Mouse (Mus musculus): ENCODE data around the gene Crispld2. TPM values are rescaled to one million over a fixed set of nuclear protein-coding genes. Genes with fewer than 3 reads are reported as not detected.

Gene Crispld2
- polyA plus RNA-seq, 1 experiment from 2014 or later: 1.3 TPM

DNA sequence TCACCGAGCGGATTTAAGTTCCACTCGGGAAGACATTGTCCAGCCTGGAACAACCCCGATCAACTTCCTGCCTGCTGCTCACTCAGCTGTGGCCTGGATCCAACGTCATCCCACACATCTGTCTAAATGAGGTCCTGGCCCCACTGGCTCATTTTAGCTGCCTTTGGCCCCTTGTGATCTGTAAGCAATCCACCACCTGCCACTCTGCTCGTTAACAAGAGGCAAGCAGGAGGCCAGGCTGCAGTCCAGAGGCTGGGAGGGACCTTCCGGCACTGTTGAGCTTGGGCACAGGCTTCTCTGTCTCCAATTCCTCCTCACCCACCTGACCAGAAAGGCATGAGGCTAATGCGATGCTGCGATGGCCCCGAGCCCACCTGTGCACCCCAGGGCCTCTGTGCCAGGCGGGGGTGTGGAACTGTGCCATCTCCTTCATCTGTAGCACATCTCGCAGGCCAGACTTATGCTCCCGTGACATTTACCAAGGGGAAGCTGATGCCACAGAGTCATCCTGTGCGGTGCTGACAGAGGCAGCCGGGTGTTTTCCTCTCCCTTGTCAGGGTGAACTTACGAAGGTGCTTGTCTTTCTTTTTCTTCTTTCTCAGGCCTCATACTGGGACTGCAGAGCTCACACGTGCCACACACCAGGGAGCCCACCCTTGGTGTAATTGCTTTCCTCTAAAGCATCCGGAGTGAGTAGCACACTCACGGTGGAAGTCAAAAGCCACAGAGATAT, 75.9 kb downstream of the Crispld2 start:
- Histone ChIP-seq H3K36me3 (replicated peaks) (no peaks in the 10 kb centered on the region), H3K27me3 (no peaks in the 10 kb centered on the region; the same call in 1 of the 2 replicates), H3K4me2 (no peak overlapping the region), H3K4me3 (replicated peaks) (no peak overlapping the region), H3K4me1 (replicated peaks) (no peaks in the 10 kb centered on the region), H3K9me3 (replicated peaks) (no peaks in the 10 kb centered on the region), H3K27ac (replicated peaks) (no peak overlapping the region), H3K9ac (no peak overlapping the region)
- WGBS (ENCODE audit: insufficient replicate concordance): 47% methylated on average over 19 of the region's 19 CpGs
- ATAC-seq (ENCODE audit: insufficient read depth): no peak

DNA sequence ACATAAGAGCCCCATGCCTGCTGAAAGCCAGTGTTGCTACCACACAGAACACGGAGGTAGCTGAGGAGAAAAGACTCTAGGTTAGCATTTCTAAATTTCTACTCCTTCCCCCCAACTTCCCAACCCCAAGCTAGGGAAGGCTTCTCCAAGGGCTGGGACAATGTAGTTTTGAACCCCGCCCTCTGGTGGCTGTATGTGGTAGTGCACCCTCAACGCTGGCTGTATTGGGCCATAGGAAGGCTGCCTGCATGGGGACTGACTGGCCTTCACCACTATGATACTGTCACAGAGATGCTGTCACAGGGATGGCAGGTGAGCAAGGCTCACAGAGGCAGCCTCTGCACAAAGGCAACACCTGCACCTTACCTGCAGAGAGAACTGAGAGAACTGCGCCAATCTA, 79.4 kb downstream of the Crispld2 start:
- Histone ChIP-seq H3K27me3 (peaks cover 6% of the 10 kb centered on the region; the same call in 1 of the 2 replicates), H3K4me1 (replicated peaks) (no peaks in the 10 kb centered on the region), H3K9ac (no peak overlapping the region), H3K9me3 (replicated peaks) (no peaks in the 10 kb centered on the region), H3K36me3 (replicated peaks) (no peaks in the 10 kb centered on the region), H3K4me2 (no peak overlapping the region), H3K27ac (replicated peaks) (no peak overlapping the region), H3K4me3 (replicated peaks) (no peak overlapping the region)
- no peak for ATAC-seq (ENCODE audit: insufficient read depth)
- 25% methylated on average over 4 of the region's 4 CpGs for WGBS (ENCODE audit: insufficient replicate concordance)

DNA sequence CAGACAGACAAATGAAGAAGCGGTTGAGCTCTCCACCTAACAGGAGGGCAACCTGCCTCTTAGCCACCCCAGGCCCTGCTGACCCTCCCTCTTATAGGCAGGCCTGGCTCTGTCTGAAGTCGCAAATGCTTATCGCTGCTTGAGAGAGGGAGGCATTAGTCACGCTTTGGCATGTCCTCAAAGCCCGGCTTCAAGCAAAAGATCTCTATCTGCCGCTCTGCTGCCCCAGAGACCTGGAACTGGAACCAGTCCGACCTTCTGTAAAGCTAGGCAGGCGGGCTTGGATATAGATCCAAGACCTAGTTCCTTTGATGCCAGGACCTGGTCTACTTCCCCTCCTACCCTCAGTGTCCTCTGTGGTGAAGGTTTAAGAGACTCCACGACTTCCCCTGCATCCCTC, 80.0 kb downstream of the Crispld2 start:
- Histone ChIP-seq H3K4me2 (no peak overlapping the region), H3K27me3 (peaks cover 6% of the 10 kb centered on the region; the same call in 1 of the 2 replicates), H3K4me1 (replicated peaks) (no peaks in the 10 kb centered on the region), H3K36me3 (replicated peaks) (no peaks in the 10 kb centered on the region), H3K9me3 (replicated peaks) (no peaks in the 10 kb centered on the region), H3K27ac (replicated peaks) (no peak overlapping the region), H3K9ac (no peak overlapping the region), H3K4me3 (replicated peaks) (no peak overlapping the region)
- ATAC-seq (ENCODE audit: insufficient read depth): no peak
- WGBS (ENCODE audit: insufficient replicate concordance): 61% methylated on average over 9 of the region's 9 CpGs

DNA sequence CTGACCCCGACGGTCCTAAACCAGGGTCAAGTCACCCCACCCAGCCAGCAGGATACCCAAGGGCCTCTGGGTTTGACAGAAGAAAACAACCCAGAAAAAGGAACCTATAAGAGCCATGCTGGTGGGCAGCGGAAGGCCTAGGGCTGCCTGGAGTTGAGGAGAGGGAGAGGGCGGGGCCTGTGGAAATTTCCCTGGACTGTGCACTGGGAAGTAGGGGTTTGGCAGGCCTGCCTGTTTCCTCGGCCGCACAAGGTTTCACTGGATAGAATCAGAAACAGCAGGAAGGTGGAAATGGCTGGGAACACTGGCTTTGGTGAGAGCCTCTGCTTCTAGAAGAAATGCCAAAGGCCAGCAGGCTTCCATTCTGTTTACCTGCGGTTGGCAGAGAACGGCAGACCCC, 80.6 kb downstream of the Crispld2 start:
- no peak overlapping the region for H3K27ac ChIP-seq (replicated peaks)
- H3K36me3 ChIP-seq (replicated peaks): no peaks in the 10 kb centered on the region
- WGBS (ENCODE audit: insufficient replicate concordance): 69% methylated on average over 8 of the region's 8 CpGs
- no peaks in the 10 kb centered on the region for H3K4me1 ChIP-seq (replicated peaks)
- H3K9ac ChIP-seq: no peak overlapping the region
- H3K4me2 ChIP-seq: no peak overlapping the region
- H3K27me3 ChIP-seq: peaks cover 6% of the 10 kb centered on the region; the same call in 1 of the 2 replicates
- ATAC-seq (ENCODE audit: insufficient read depth): no peak
- no peaks in the 10 kb centered on the region for H3K9me3 ChIP-seq (replicated peaks)
- H3K4me3 ChIP-seq (replicated peaks): no peak overlapping the region

DNA sequence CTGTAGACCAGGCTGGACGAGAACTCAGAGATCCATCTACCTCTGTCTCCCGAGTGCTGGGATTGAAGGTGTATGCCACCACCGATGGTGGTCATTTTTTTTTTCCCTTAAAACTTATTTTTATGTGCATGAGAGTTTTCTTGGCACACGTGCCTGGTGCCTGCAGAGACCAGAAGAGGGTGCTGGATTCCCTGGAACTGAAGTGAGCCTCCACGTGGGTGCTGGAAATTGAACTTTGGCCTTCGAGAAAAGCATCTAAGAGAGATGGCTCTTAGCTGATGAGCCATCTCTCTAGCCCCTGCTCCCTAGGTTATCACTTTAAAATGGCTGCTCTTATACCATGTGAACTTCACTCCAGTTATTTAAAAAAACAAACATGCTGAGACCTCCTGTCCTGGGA, 82.3 kb downstream of the Crispld2 start:
- Histone ChIP-seq H3K4me2 (no peak overlapping the region), H3K27me3 (peaks cover 6% of the 10 kb centered on the region; the same call in 1 of the 2 replicates), H3K36me3 (replicated peaks) (no peaks in the 10 kb centered on the region), H3K9me3 (replicated peaks) (no peaks in the 10 kb centered on the region), H3K4me3 (replicated peaks) (no peak overlapping the region), H3K4me1 (replicated peaks) (no peaks in the 10 kb centered on the region), H3K27ac (replicated peaks) (no peak overlapping the region), H3K9ac (no peak overlapping the region)
- ATAC-seq (ENCODE audit: insufficient read depth): no peak
- WGBS (ENCODE audit: insufficient replicate concordance): 56% methylated on average over 6 of the region's 6 CpGs

DNA sequence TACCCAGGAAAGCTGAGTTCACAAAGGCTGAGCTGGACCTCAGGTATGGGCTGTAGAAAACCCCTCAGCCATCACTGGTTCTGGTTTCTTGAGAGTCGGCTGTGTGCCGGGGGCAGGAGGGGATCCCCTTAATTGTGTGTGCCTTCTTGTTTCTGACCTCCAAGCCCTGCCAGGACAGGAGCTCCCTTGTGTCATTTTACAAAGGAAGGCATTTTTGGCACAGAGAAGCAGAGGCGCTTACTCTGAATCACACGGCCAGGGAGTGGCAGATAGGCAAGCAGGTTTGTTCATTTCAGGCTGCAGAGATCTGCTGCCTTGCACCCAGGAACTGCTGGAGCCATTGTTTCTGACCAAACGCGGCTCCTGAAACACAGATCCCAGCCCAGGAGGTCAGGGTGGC, 83.1 kb downstream of the Crispld2 start:
- Histone ChIP-seq H3K9ac (no peak overlapping the region), H3K4me3 (replicated peaks) (no peak overlapping the region), H3K9me3 (replicated peaks) (no peaks in the 10 kb centered on the region), H3K36me3 (replicated peaks) (no peaks in the 10 kb centered on the region), H3K27ac (replicated peaks) (no peak overlapping the region), H3K4me2 (no peak overlapping the region), H3K27me3 (peaks cover 6% of the 10 kb centered on the region; the same call in 1 of the 2 replicates), H3K4me1 (replicated peaks) (no peaks in the 10 kb centered on the region)
- ATAC-seq (ENCODE audit: insufficient read depth): no peak
- 54% methylated on average over 6 of the region's 6 CpGs for WGBS (ENCODE audit: insufficient replicate concordance)

DNA sequence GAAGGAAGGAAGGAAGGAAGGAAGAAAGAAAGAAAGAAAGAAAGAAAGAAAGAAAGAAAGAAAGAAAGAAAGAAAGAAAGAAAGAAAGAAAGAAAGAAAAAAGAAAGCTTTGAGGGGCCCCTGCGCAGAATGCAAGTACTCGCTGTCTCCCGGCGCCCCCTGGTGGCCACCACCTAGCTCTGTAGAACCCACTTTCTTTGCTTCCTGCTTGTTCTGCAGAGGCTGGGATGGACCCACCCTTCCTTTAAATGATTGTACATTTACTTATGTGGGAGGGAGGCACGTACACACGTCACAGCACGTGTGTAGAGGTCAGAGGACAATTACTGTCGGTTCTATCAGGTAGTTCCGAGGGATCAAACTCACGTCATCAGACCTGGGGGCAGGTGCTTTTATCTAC, 85.8 kb downstream of the Crispld2 start:
- Histone ChIP-seq H3K27ac (replicated peaks) (no peak overlapping the region), H3K9me3 (replicated peaks) (no peaks in the 10 kb centered on the region), H3K4me1 (replicated peaks) (no peaks in the 10 kb centered on the region), H3K4me2 (no peak overlapping the region), H3K27me3 (peaks cover 6% of the 10 kb centered on the region; the same call in 1 of the 2 replicates), H3K36me3 (replicated peaks) (peaks cover 22% of the 10 kb centered on the region), H3K4me3 (replicated peaks) (no peak overlapping the region), H3K9ac (no peak overlapping the region)
- ATAC-seq (ENCODE audit: insufficient read depth): no peak
- 12% methylated on average over 10 of the region's 10 CpGs for WGBS (ENCODE audit: insufficient replicate concordance)

DNA sequence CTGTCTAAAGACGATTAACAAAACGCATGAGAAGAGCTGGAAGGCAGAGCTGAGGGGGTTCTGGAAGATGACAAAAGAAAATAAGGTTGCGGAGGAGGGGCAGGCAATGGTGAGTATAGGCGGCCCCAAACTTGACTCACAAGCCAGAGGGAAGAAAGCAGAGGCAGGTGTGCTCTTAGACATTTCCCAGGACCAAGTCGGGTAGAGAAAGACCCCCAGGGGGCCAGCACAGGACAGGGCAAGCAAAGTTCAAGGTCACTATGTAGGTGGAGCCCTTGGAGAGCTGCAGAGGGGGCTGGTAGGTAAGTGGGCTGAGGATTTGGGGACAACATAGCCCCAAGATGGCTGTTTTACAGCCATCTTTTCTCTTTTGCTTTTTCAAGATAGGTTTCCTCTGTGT, 87.1 kb downstream of the Crispld2 start:
- Histone ChIP-seq H3K9me3 (replicated peaks) (no peaks in the 10 kb centered on the region), H3K4me3 (replicated peaks) (no peak overlapping the region), H3K4me1 (replicated peaks) (no peaks in the 10 kb centered on the region), H3K36me3 (replicated peaks) (peaks cover 30% of the 10 kb centered on the region), H3K27me3 (peaks cover 6% of the 10 kb centered on the region; the same call in 1 of the 2 replicates), H3K27ac (replicated peaks) (no peak overlapping the region), H3K9ac (no peak overlapping the region), H3K4me2 (no peak overlapping the region)
- ATAC-seq (ENCODE audit: insufficient read depth): no peak
- WGBS (ENCODE audit: insufficient replicate concordance): 56% methylated on average over 5 of the region's 5 CpGs

DNA sequence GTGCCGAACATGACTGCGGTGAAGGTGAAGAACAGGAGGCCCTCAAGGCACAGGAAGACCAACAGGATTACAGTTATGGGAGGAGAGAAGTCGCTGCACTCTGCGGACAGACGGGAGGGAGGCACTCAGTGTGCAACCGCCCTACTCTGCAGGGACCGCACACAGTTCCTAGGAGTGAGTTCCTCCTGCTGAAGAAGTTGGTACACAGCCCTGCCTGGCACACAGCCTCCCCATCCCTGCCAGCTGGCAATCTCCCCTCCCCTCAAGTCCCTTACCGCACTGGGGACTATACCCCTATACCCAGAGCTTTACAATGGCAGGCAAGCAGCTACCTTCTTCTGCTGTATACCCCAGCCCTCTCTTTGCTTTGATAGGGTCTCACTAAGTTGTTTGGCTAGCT, 91.0 kb downstream of the Crispld2 start:
- Histone ChIP-seq H3K4me1 (replicated peaks) (no peaks in the 10 kb centered on the region), H3K9ac (no peak overlapping the region), H3K27ac (replicated peaks) (no peak overlapping the region), H3K36me3 (replicated peaks) (peaks cover 66% of the 10 kb centered on the region), H3K9me3 (replicated peaks) (no peaks in the 10 kb centered on the region), H3K4me3 (replicated peaks) (no peak overlapping the region), H3K27me3 (no peaks in the 10 kb centered on the region), H3K4me2 (no peak overlapping the region)
- WGBS (ENCODE audit: insufficient replicate concordance): 85% methylated on average over 8 of the region's 8 CpGs
- no peak for ATAC-seq (ENCODE audit: insufficient read depth)

DNA sequence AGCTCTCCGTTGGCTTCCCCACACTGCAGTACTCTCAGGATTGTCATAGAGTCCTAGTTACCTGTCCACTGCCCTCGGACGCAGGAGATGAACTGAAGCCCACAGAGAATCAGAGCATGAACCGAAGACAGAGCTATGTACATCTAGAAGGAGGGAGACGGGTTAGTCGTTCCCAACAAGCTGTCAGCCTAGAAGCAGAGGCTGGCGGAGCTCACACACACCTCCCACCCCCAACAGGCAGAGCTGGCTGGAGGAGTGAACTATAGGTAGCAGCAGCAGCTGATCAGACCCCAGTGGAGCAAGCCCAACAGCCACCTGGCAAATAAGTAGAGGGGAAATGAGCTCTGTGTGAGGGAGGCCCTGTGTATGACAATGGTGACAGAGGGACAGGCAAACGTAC, 92.5 kb downstream of the Crispld2 start:
- no peak overlapping the region for H3K9ac ChIP-seq
- 75% methylated on average over 8 of the region's 8 CpGs for WGBS (ENCODE audit: insufficient replicate concordance)
- no peaks in the 10 kb centered on the region for H3K9me3 ChIP-seq (replicated peaks)
- H3K4me2 ChIP-seq: no peak overlapping the region
- H3K4me1 ChIP-seq (replicated peaks): no peaks in the 10 kb centered on the region
- H3K4me3 ChIP-seq (replicated peaks): no peak overlapping the region
- H3K27me3 ChIP-seq: no peaks in the 10 kb centered on the region
- peaks cover 69% of the 10 kb centered on the region for H3K36me3 ChIP-seq (replicated peaks)
- H3K27ac ChIP-seq (replicated peaks): no peak overlapping the region
- ATAC-seq (ENCODE audit: insufficient read depth): no peak

DNA sequence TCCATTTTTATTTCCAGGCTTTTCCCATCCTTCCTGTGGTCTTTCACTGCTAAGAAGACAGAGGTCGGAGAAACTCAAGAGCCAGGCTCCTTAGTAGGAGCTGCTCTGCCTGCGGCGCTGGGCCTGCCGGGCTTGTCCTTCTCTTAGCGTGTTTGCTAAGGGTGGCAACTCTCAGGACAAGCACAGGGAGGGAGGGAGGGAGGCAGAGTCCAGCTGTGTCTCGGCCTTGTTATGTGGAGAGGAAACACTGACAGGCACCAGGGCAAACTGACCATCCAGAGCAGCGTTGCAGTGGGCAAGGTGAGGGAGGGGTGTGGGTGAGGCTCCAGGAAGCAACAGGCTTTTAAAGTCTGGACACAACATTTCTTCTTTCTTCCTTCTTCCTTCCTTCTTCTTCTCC, 97.3 kb downstream of the Crispld2 start:
- Histone ChIP-seq H3K36me3 (replicated peaks) (peaks cover 76% of the 10 kb centered on the region), H3K9ac (no peak overlapping the region), H3K4me3 (replicated peaks) (no peak overlapping the region), H3K9me3 (replicated peaks) (no peaks in the 10 kb centered on the region), H3K4me2 (no peak overlapping the region), H3K4me1 (replicated peaks) (peaks cover 3% of the 10 kb centered on the region; the same call in 1 of the 2 replicates), H3K27ac (replicated peaks) (no peak overlapping the region), H3K27me3 (no peaks in the 10 kb centered on the region)
- ATAC-seq (ENCODE audit: insufficient read depth): no peak
- WGBS (ENCODE audit: insufficient replicate concordance): 70% methylated on average over 7 of the region's 7 CpGs

DNA sequence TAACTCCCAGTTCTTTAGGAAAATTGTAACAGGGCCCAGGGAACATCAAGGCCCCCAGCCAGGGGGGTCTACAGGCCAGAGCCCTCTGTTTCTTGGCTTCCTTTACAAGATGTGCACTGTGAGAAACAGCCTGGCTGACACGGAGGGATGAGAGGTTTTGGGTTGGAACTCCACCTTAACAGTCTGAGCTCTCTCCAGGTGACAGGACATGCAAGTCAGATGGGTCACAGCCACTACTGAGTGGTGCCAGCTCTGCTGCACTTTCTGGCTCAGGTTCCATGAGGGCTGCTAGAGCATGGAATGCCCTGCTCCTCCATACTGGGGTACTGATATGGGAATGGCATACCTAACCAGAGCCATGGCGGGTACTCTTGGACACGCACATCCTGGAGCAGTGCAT, 98.8 kb downstream of the Crispld2 start:
- no peak for ATAC-seq (ENCODE audit: insufficient read depth)
- H3K36me3 ChIP-seq (replicated peaks): peaks cover 61% of the 10 kb centered on the region

More for the DNA sequence above, 98.8 kb downstream of the Crispld2 start:
- H3K4me1 ChIP-seq (replicated peaks): peaks cover 12% of the 10 kb centered on the region
- H3K27me3 ChIP-seq: no peaks in the 10 kb centered on the region
- H3K9me3 ChIP-seq (replicated peaks): no peaks in the 10 kb centered on the region
- H3K9ac ChIP-seq: no peak overlapping the region
- 63% methylated on average over 3 of the region's 3 CpGs for WGBS (ENCODE audit: insufficient replicate concordance)
- no peak overlapping the region for H3K4me3 ChIP-seq (replicated peaks)
- no peak overlapping the region for H3K27ac ChIP-seq (replicated peaks)
- no peak overlapping the region for H3K4me2 ChIP-seq
